Mouse (Mus musculus) brain, embryonic 14.5 days (tissue): ENCODE measurements around the gene Rnf24.

Experiments
- CTCF ChIP-seq: fragments of 200-500 bp; IDR thresholded peaks from 2 replicates; pipeline ENCODE4 v1.5.1; 2012; ENCODE audit warnings: inconsistent platforms, mild to moderate bottlenecking, moderate library complexity, borderline replicate concordance; ENCODE audit not compliant: insufficient read depth, insufficient read length; ENCODE audit errors: extremely low read depth
- POLR2A ChIP-seq: fragments of 200-500 bp; IDR thresholded peaks from 2 replicates; pipeline ENCODE4 v1.6.1; 2012; ENCODE audit warnings: mild to moderate bottlenecking, inconsistent platforms, borderline replicate concordance; ENCODE audit not compliant: poor library complexity, insufficient read depth, insufficient read length, severe bottlenecking; ENCODE audit errors: extremely low read depth

DNA sequence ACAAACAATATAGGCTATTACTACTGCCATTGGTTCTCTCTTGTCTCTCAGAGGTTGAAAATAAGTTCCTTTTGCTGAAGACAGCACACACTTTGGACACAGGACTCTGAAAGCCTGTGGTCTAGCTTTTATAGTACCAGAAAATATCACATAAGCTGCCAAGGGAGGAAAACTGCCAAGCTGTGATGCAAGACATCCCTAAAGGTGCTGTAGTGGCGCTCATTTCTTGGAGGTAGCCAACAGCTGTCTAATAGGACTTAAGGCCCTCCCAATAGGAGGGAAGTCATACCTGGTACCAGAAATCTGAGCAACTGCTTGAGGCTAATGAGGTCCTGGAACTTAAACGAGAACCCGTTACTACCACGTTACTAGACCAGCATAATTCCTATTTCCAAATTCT, 19.1 kb upstream of the Rnf24 start:
- TF ChIP-seq CTCF (no peak), POLR2A (no peak)
